Comparison of ENCODE assay signal across 13 mouse cellular contexts in genomic region chr11:51681976-51682374, GRCm38 (mm10). TPM values are rescaled to one million over a fixed set of nuclear protein-coding genes. Genes with fewer than 3 reads are reported as not detected.
DNase-seq lines count a peak whose midpoint lies in the region; ATAC-seq and TF ChIP-seq lines count a peak whose summit lies in the region.
"Had no signal": no experiment of that assay in that cellular context is flagged by ENCODE, and none has a peak within 500 bp of the region (broad histone marks: within the 10 kb centered on the region; RNA-seq: fewer than 3 reads in every experiment).

No protein-coding gene starts in this region.

- no peak overlapping the region for H3K4me3 ChIP-seq in liver, embryonic 11.5 days (ENCODE audit: low read depth, low read length)
- H3K4me3 ChIP-seq in liver, postnatal 0 days (ENCODE audit: low read depth, low read length): no peak overlapping the region
- H3K4me3 ChIP-seq: hindbrain, embryonic 13.5 days; intestine, embryonic 15.5 days had no signal

- WGBS in liver, embryonic 11.5 days: 43% methylated on average over 8 of the region's 8 CpGs
- 35% methylated on average over 8 of the region's 8 CpGs for WGBS in liver, postnatal 0 days (ENCODE audit: insufficient replicate concordance)

- no peak overlapping the region for H3K9ac ChIP-seq in liver, embryonic 11.5 days (ENCODE audit: low read depth, low read length)
- no peak overlapping the region for H3K9ac ChIP-seq in liver, postnatal 0 days (replicated peaks)
- H3K9ac ChIP-seq: hindbrain, embryonic 13.5 days; intestine, embryonic 15.5 days had no signal

- H3K27ac ChIP-seq in liver, embryonic 11.5 days (ENCODE audit: low read depth, low read length): no peak overlapping the region
- H3K27ac ChIP-seq in liver, postnatal 0 days (ENCODE audit: low read depth): no peak overlapping the region
- H3K27ac ChIP-seq: forebrain, embryonic 10.5 days; hindbrain, embryonic 13.5 days; intestine, embryonic 15.5 days had no signal

- no peak for TF ChIP-seq CTCF in liver, postnatal 0 days (IDR thresholded peaks at IDR 0.05; ENCODE audit: low read depth)

- no peak for ATAC-seq in liver, embryonic 11.5 days (replicated peaks; ENCODE audit: low FRiP score)
- 0 out of 2 replicates have a peak, but pooled peaks have one; percentile 23 for ATAC-seq in erythroblast, adult 5-6 weeks (replicated peaks; ENCODE audit: low FRiP score, poor library complexity, severe bottlenecking)
- ATAC-seq in liver, postnatal 0 days: peak; percentile 14; the same call in 1 of the 2 replicates
- ATAC-seq: Patski had no signal

- H3K4me2 ChIP-seq in liver, embryonic 11.5 days: peak overlapping the region; percentile 10; the same call in 1 of the 2 replicates
- H3K4me2 ChIP-seq in liver, postnatal 0 days (ENCODE audit: low read depth, low read length): no peak overlapping the region
- H3K4me2 ChIP-seq: hindbrain, embryonic 13.5 days had no signal

- DNase-seq in embryo, embryonic 10 days (ENCODE audit: low spot score): peak; percentile 8
- no peak for DNase-seq in embryo, embryonic 9.5 days (ENCODE audit: extremely low spot score)
- DNase-seq in liver, embryonic 11.5 days (ENCODE audit: low spot score): peak; percentile 43
- DNase-seq in liver: no peak
- peak; percentile 17 for DNase-seq in liver, postnatal 0 days
- no peak for DNase-seq in lung, adult 18-20 months
- no peak for DNase-seq in yolk sac, embryonic 10.5 days (ENCODE audit: low spot score)

- no peaks in the 10 kb centered on the region for H3K9me3 ChIP-seq in liver, embryonic 11.5 days (ENCODE audit: control insufficient read depth, low read length)
- no peaks in the 10 kb centered on the region for H3K9me3 ChIP-seq in liver, postnatal 0 days (ENCODE audit: low read length)
- H3K9me3 ChIP-seq: forebrain, embryonic 10.5 days; hindbrain, embryonic 13.5 days; intestine, embryonic 15.5 days had no signal

- TF ChIP-seq EP300 in liver, postnatal 0 days (IDR thresholded peaks at IDR 0.05; ENCODE audit: low read depth): no peak

- 0 out of 2 replicates have a peak, but pooled peaks cover 2% of the 10 kb centered on the region for H3K4me1 ChIP-seq in liver, embryonic 11.5 days (replicated peaks; ENCODE audit: control insufficient read depth, insufficient read depth, low read length)
- 0 out of 2 replicates have a peak, but pooled peaks cover 3% of the 10 kb centered on the region for H3K4me1 ChIP-seq in liver, postnatal 0 days (ENCODE audit: insufficient read depth)
- H3K4me1 ChIP-seq: hindbrain, embryonic 13.5 days had no signal

- no peaks in the 10 kb centered on the region for H3K27me3 ChIP-seq in liver, embryonic 11.5 days (replicated peaks; ENCODE audit: control insufficient read depth, insufficient read depth, low read length)
- no peaks in the 10 kb centered on the region for H3K27me3 ChIP-seq in liver, postnatal 0 days (ENCODE audit: insufficient read depth, low read length)
- H3K27me3 ChIP-seq: CH12.LX; intestine, embryonic 15.5 days; Patski had no signal

- H3K36me3 ChIP-seq in liver, embryonic 11.5 days (ENCODE audit: control insufficient read depth, insufficient read depth, low read length): no peaks in the 10 kb centered on the region
- H3K36me3 ChIP-seq in liver, postnatal 0 days (replicated peaks; ENCODE audit: insufficient read depth, low read length): no peaks in the 10 kb centered on the region
- H3K36me3 ChIP-seq: intestine, embryonic 15.5 days had no signal

RNA-seq across cellular contexts. Expression of gene 0610009B22Rik, which starts 6.7 kb away (rescaled TPM):
- 60.4 and 66.0 TPM in 2 replicates for polyA plus RNA-seq in liver, embryonic 11.5 days (2014; fragmentation: Nextera tagmentation; extraction: Ambion mirVana)
- 11.9 and 18.1 TPM in 2 replicates for total RNA-seq in erythroblast, adult 5-6 weeks (2015; ENCODE audit: low replicate concordance)
- 5.0 and 8.1 TPM in 2 replicates for total RNA-seq in erythroblast, adult 5-6 weeks (2017; ENCODE audit: low replicate concordance)
- 61.9 and 66.5 TPM in 2 replicates for polyA plus RNA-seq in liver, postnatal 0 days (2015; fragmentation: Nextera tagmentation; extraction: Ambion mirVana)

RNA-seq across cellular contexts. Expression of gene D930048N14Rik, which starts 31.2 kb away (rescaled TPM):
- 1.3 and 1.5 TPM in 2 replicates for polyA plus RNA-seq in liver, embryonic 11.5 days (2014; fragmentation: Nextera tagmentation; extraction: Ambion mirVana)
- total RNA-seq in erythroblast, adult 5-6 weeks (2015; ENCODE audit: low replicate concordance): 0.84 TPM in 1 of 2 replicates, not detected in the other
- total RNA-seq in erythroblast, adult 5-6 weeks (2017; ENCODE audit: low replicate concordance): not detected in 2 replicates
- 0.15 and 0.34 TPM in 2 replicates for polyA plus RNA-seq in liver, postnatal 0 days (2015; fragmentation: Nextera tagmentation; extraction: Ambion mirVana)

RNA-seq across cellular contexts. Expression of gene N4bp3, which starts 31.3 kb away (rescaled TPM):
- polyA plus RNA-seq in liver, embryonic 11.5 days (2014; fragmentation: Nextera tagmentation; extraction: Ambion mirVana): 7.2 and 7.9 TPM in 2 replicates
- total RNA-seq in erythroblast, adult 5-6 weeks (2015; ENCODE audit: low replicate concordance): 1.0 TPM in 1 of 2 replicates, not detected in the other
- not detected in 2 replicates for total RNA-seq in erythroblast, adult 5-6 weeks (2017; ENCODE audit: low replicate concordance)
- 2.4 and 2.8 TPM in 2 replicates for polyA plus RNA-seq in liver, postnatal 0 days (2015; fragmentation: Nextera tagmentation; extraction: Ambion mirVana)

RNA-seq across cellular contexts. Expression of gene Rmnd5b, which starts 46.3 kb away (rescaled TPM):
- polyA plus RNA-seq in liver, embryonic 11.5 days (2014; fragmentation: Nextera tagmentation; extraction: Ambion mirVana): 47.8 and 52.2 TPM in 2 replicates
- 17.3 and 18.6 TPM in 2 replicates for total RNA-seq in erythroblast, adult 5-6 weeks (2015; ENCODE audit: low replicate concordance)
- 3.6 and 3.9 TPM in 2 replicates for total RNA-seq in erythroblast, adult 5-6 weeks (2017; ENCODE audit: low replicate concordance)
- 13.0 and 16.0 TPM in 2 replicates for polyA plus RNA-seq in liver, postnatal 0 days (2015; fragmentation: Nextera tagmentation; extraction: Ambion mirVana)

Comparison
In these comparisons a context has a peak if more than half of its experiments do, and no peak if none do; other contexts are left out.
1. DNase-seq: peak in embryo, embryonic 10 days (single experiment), liver, embryonic 11.5 days (single experiment) and liver, postnatal 0 days (single experiment); none in embryo, embryonic 9.5 days (single experiment), liver (single experiment), lung, adult 18-20 months (0 of 2) and yolk sac, embryonic 10.5 days (single experiment).